Mouse (Mus musculus): ENCODE data around the gene Bub1.

The Bub1 gene

GRCm38 (mm10) chr2:127831401-127832102 lies at the start of gene Bub1:
Gene Bub1 (minus strand): TSS chr2:127831865.
- peak; percentile 94 for DNase-seq (ENCODE audit: low read depth, low spot score)

- no peak for DNase-seq (ENCODE audit: low read depth, low spot score)
Measured at GRCm38 (mm10) chr2:127881063-127881462, 49.4 kb upstream of the Bub1 start.

- peak; percentile 4 for DNase-seq (ENCODE audit: low read depth, low spot score)
Measured at GRCm38 (mm10) chr2:127864381-127864780, 32.7 kb upstream of the Bub1 start.

DNA sequence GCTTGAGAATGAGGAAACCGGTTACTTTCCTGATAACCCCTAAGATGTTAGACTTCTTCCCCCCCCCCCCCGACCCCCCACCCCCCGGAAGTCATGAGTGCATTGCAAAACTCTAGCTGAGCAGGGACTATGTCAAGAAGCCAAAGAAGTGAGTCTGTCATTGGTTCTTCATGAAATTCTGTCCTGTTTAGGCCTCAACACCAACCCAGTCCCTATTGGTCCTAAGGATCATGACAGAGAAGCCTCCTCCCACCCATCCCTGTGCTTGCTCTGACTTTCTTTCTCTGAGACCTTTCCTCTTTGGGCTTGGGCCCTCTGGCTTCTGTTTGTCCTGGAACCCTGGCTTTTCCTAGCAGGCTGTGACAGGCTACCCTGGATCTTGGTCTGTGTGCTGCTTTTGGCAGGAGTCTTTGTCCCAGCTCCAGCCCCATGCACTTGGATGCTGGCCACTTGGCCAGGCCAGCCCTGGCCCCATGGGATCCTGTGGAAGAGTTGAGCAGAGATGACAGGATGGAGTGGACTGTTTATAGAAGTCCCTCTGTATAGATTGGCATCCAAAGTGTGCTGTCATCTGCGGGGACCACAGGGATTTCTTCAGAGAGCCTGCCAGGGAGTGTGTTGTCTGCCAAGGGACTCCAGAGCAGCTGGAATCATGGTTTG lies 22.8 kb upstream of the Bub1 start:
- DNase-seq (ENCODE audit: low read depth, low spot score) = no peak

DNA sequence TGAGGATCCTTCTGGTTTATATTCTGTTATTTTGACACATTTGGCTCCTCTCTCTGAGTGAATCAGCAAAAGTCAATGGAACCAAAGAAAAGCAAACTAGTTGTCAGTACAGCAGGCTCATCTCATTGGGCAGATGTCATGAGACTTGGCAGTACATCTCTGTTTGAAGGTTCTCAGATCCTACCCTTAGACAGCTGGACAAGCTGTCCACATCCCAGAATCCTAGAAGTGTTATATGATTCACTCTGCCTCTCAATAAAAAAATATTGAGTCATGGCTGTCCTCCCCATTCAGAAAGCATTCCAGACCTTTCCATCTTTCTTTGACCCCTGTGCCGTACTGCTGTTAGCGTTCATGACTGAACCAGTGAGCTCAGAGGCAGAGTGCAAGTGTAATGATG lies 18.7 kb upstream of the Bub1 start:
- DNase-seq (ENCODE audit: low read depth, low spot score) = no peak

DNA sequence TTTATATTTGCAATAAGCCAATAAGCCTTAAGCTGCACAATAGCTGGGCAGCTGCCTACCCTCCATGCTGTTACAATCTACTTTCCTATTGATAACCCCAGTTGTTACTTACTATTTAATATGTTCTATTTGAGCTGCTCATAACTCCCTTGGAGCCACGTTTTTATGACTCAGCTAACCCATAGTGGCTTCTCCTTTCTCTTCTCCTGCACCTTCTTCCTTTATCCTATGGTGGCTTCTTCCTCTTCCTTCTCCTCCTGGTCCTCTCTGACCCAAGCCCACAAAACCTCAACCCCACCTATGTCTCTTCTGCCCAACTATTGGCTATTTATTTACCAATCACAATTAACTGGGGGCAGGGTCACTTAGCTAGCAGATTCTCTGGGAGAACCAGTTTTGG lies 14.9 kb upstream of the Bub1 start:
- DNase-seq (ENCODE audit: low read depth, low spot score) = no peak

- no peak for DNase-seq (ENCODE audit: low read depth, low spot score)
Measured at GRCm38 (mm10) chr2:127846008-127846407, 14.3 kb upstream of the Bub1 start.

DNA sequence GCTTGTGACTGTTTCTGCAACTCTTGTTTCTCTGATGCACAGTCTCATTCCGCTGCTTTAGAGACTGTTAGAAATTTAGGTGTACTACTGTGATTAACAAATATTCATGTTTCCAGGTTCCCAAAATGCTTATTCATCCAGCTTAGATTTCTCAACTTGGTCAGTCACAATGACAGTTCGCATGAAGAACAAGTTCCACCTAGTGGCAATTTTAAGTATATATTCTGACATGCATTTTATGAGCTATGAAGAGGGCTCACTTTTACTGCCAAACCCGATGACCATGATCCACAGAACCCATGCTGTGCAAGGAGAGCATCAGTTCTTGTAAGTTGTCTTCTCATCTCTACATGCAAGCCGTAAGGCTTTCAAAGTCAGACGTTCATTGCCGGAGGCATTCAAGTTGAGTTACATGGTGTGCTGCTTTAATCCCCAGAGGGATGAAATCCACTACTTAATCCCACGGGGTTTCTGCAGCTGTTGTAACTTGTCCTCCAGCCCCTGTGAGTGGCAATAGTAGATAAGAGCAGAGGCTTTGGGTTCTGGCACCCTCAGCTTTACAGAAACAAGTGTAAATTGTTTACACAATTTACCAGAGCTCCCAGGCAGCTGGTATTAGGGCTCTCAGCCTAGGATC lies 13.8 kb upstream of the Bub1 start:
- DNase-seq (ENCODE audit: low read depth, low spot score) = peak; percentile 8

- DNase-seq (ENCODE audit: low read depth, low spot score) = no peak
Measured at GRCm38 (mm10) chr2:127842421-127842820, 10.8 kb upstream of the Bub1 start.

DNA sequence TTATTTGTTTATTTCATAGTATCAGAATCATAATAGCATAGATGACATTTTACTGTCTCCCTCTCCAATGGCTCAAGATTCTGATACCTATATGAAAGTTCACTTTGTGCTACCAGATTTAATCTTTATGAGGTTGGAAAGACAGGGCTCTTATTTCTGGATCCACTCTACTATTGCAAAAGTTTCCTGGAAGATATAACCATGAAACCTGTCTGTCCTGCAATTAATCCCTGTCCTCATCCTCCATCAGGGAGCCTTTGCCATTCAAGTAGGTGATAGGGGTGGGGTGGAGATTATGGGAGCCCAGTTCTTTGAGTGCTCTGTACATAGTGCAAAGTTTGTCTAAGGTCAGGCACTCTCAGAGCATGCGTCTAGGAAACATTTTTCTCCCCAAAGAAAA lies 9.7 kb upstream of the Bub1 start:
- no peak for DNase-seq (ENCODE audit: low read depth, low spot score)

- DNase-seq (ENCODE audit: low read depth, low spot score) = no peak
Measured at GRCm38 (mm10) chr2:127839425-127839824, 7.8 kb upstream of the Bub1 start.

DNA sequence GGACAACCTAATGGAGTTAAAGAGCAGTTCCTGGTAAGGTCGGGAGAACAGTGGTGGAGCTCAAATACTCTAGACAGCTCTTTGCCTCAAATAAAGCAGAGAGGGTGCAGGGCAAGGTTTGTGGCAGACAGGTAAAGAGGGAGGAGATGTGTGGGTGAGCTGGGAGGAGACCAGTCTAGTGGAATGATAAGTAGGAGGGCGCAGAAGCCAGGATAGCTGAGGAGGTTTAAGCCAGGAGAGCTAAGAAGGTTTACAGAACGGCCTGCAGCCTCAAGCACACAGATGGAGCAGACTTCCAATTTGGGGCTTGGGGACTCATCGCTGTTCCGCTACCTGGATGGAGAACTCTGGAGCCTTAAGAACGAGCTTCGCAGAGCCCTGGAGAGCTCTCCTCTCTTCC lies 6.9 kb upstream of the Bub1 start, which contains the start of gene Acoxl:
Acoxl (plus strand) TSS at position 301 of the 400 bp plus-strand sequence.
- DNase-seq (ENCODE audit: low read depth, low spot score) = no peak

GRCm38 (mm10) chr2:127832833-127833190 lies 1.1 kb upstream of the Bub1 start:
- DNase-seq (ENCODE audit: low read depth, low spot score) = peak; percentile 60

DNA sequence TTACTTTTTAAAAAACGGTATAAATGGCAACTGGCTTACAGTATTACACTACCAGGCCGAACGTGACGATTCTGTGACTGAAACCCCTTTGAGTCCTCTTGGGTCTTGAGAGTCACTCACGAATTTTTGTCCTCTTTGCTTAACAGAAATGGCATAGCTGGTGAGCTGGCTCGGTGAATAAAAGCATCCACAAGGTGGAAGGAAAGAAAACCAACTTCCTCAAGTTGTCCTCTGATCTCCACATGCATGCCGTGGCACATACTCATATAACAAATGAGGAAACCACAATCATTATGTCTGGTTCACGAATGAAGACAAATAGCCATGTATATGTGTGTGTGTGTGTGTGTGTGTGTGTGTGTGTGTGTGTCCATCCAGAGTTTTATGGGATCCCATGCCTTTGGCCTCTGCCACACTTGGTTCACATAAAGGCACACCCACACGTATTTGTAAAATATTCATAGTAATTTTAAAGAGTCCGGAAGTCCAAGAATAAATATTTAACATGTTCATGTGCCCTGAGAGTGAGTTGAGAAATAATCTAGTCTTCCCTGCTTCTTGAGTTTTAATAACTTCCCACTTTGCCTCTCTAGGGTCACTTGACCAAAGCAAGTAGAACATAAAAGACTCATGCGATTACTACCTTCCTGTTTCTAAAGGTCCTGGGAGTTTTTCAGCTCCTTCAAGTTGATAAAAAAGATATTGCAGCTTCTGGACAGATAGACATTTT lies 603 bp upstream of the Bub1 start:
- DNase-seq (ENCODE audit: low read depth, low spot score) = no peak

DNA sequence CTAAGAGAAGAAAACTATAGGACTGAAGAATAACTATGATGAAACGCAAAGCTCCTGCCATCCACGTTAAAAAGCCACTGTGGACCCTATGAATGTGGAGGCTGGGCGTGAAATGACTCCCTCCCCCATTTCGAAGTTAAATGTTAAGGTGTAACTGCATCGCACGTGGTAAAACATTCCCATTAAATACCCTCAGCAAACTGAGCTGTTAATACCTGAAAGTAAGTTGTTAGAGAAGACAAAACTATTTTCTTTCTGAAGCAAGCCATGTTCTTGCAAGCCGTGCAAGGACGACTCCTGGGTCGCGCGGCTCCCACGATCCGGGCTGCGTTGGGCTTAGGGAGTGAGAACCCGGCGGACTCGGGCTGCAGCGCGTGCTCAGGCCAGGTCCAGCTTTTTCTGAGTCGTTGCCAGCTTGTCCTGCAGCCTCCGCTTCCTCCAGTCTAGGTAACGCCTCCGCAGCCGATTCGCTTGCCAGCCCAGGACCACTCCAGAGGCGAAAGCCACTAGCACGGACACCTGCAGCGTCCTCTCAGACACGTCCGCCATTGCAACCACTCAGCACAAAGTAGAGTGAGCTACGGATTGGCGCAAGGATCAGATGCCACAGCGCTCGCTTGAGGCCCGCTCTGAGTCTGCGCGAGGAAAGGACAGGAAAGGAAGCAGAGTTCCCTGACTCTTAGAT lies 39.6 kb downstream of the Bub1 start, which contains the start of gene Mtln:
Mtln (minus strand) TSS at position 570 of the 685 bp plus-strand sequence.
- DNase-seq (ENCODE audit: low read depth, low spot score) = peak; percentile 91

DNA sequence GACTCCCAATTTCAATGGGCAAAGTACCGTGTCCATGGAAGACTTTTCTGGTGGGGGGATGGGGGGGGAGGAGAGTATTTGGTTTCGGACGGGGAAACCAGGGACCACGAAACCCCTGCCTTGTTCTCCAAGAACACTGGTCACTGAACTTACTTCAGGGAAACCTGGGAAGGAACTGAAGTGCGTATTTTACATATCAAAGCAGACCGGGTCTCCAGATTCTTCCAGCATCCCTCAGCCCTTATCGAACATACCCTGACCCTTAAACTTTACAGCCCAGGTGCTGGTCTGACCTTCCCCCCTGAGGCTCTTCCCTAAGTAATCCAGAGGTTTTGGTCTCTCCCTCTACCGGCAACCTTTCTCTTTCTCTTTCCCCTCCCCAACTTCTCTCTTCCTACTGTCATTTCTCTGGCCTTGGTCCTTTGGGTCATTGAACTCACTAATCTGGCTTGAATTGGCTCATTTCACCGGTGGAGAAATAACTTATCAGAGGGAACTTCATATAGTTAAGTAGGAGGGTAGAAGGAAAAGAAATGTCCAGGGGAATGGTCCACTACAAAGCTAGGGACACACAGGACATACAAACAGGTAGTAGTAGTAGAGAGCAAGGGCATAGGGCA lies 41.9 kb downstream of the Bub1 start:
- DNase-seq (ENCODE audit: low read depth, low spot score) = no peak

GRCm38 (mm10) chr2:127789138-127789537 lies 42.5 kb downstream of the Bub1 start:
- no peak for DNase-seq (ENCODE audit: low read depth, low spot score)

DNA sequence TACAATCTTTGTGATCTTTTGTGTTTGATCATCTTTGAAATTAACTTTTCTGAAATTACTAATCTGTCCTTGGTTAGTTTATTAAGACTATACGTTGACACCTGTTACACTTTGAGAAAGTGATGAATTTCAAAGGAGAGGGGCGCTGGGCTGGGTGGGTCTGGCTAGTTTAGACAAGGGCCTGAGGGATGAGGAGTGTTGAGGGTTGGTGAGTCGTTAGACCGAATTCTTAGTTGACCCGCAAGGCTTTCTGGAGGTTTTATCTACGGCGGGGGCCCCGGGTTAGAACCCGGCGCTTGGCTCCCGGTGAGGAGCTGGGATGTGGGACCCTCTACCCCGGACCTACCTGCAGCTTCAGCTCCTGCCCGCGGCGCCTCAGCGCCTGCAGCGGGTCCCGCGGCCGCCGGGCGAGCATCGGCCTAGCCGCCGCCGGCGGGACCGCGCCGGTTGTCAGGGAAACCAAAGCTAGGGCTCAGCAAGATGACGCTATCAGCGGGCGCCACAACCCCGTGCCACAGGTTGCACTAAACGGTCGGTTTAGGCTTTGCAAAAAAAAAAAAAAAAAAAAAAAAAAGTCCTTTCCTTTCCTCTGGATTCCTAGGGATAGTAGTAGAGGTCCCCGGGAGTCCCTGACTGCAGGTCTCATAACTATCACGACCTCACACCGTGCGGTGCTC lies 43.1 kb downstream of the Bub1 start, which contains the start of gene Nphp1:
Nphp1 (minus strand) TSS at position 458 of the 677 bp plus-strand sequence.
- peak; percentile 91 for DNase-seq (ENCODE audit: low read depth, low spot score)

- DNase-seq (ENCODE audit: low read depth, low spot score) = no peak
Measured at GRCm38 (mm10) chr2:127787226-127787625, 44.4 kb downstream of the Bub1 start.

DNA sequence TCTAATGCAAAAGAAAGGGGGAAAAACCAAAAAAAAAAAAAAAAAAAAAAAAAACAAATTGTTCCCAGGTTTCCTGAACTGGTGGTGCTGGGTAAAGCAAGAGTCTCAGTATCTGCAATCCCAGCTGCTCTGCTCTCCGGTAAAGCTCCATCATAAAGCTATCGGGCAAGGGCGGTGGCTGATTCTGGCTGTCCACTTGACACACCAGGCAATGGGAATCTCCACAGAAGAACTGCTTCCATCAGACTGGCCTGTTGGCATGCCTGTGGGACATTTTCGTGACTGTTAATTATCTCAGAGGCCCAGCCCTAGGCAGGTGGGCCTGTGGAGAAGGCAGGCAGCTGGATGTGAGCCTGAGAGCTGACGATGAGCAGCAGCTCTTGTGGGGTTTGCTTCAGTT lies 53.2 kb downstream of the Bub1 start:
- DNase-seq (ENCODE audit: low read depth, low spot score) = no peak

Measured in mesoderm, embryonic 11.5 days (tissue).